Comparison of ENCODE assay signal across 17 mouse cellular contexts in genomic region chr3:87946541-87946860, GRCm38 (mm10). TPM values are rescaled to one million over a fixed set of nuclear protein-coding genes. Genes with fewer than 3 reads are reported as not detected.
DNase-seq lines count a peak whose midpoint lies in the region; ATAC-seq and TF ChIP-seq lines count a peak whose summit lies in the region.
"Had no signal": no experiment of that assay in that cellular context is flagged by ENCODE, and none has a peak within 500 bp of the region (broad histone marks: within the 10 kb centered on the region; RNA-seq: fewer than 3 reads in every experiment).

No protein-coding gene starts in this region.

- TF ChIP-seq POLR2A in myocyte (IDR thresholded peaks at IDR 0.05; ENCODE audit: insufficient read length, low read depth) = no peak

- peaks cover 15% of the 10 kb centered on the region for H3K36me3 ChIP-seq in heart, embryonic 13.5 days
- peaks cover 22% of the 10 kb centered on the region for H3K36me3 ChIP-seq in hindbrain, embryonic 13.5 days
- H3K36me3 ChIP-seq in myocyte (ENCODE audit: control insufficient read depth, insufficient read depth) = peaks cover 6% of the 10 kb centered on the region

- DNase-seq in heart, postnatal 4 days = no peak
- DNase-seq in retina, embryonic 14.5 days (ENCODE audit: low spot score) = peak; percentile 38
- DNase-seq in retina, postnatal 1 day = no peak
- no peak for DNase-seq in right cerebral cortex, postnatal 10 days (ENCODE audit: low spot score in 2 of 2)
- no peak for DNase-seq in lung, adult 18-20 months
- DNase-seq: adrenal gland, adult 8-10 months; cerebellum, postnatal 36 days; heart, adult 11 months had no signal

- H3K27me3 ChIP-seq in heart, embryonic 13.5 days (replicated peaks) = peaks cover 67% of the 10 kb centered on the region
- H3K27me3 ChIP-seq in hindbrain, embryonic 13.5 days = no peaks in the 10 kb centered on the region
- no peaks in the 10 kb centered on the region for H3K27me3 ChIP-seq in myocyte (ENCODE audit: control insufficient read depth, insufficient read depth, insufficient read length)
- H3K27me3 ChIP-seq: Patski had no signal

- no peak overlapping the region for H3ac ChIP-seq in myocyte (ENCODE audit: control insufficient read depth, insufficient read length)

- peaks cover 64% of the 10 kb centered on the region for H3K4me1 ChIP-seq in heart, embryonic 13.5 days
- H3K4me1 ChIP-seq in hindbrain, embryonic 13.5 days (replicated peaks) = peaks cover 69% of the 10 kb centered on the region

- H3K9ac ChIP-seq in heart, embryonic 13.5 days = 0 out of 2 replicates have a peak overlapping the region, but pooled peaks have one; percentile 3
- H3K9ac ChIP-seq in hindbrain, embryonic 13.5 days = peak overlapping the region; percentile 35; the same call in 1 of the 2 replicates
- H3K9ac ChIP-seq: liver, embryonic 15.5 days had no signal

- H3K27ac ChIP-seq in heart, embryonic 13.5 days (replicated peaks) = no peak overlapping the region
- H3K27ac ChIP-seq in hindbrain, embryonic 13.5 days = peak overlapping the region; percentile 55
- H3K27ac ChIP-seq: kidney, postnatal 0 days; liver, embryonic 15.5 days had no signal

- no peak for ATAC-seq in heart, embryonic 13.5 days (ENCODE audit: extremely low read depth, insufficient number of reproducible peaks, low FRiP score, low TSS enrichment)
- no peak for ATAC-seq in hindbrain, embryonic 13.5 days (ENCODE audit: low FRiP score)
- ATAC-seq: Patski had no signal

- H3K79me2 ChIP-seq in myocyte (ENCODE audit: control insufficient read depth, insufficient read depth) = no peaks in the 10 kb centered on the region

- H3K4me2 ChIP-seq in heart, embryonic 13.5 days = no peak overlapping the region; the same call in 1 of the 2 replicates
- H3K4me2 ChIP-seq in hindbrain, embryonic 13.5 days = no peak overlapping the region
- peak overlapping the region; percentile 38 for H3K4me2 ChIP-seq in myocyte (ENCODE audit: low read depth)
- H3K4me2 ChIP-seq: liver, embryonic 15.5 days had no signal

- 42% methylated on average over 1 of the region's 1 CpGs for WGBS in heart, embryonic 13.5 days
- WGBS in hindbrain, embryonic 13.5 days = 36% methylated on average over 1 of the region's 1 CpGs

- no peaks in the 10 kb centered on the region for H3K9me3 ChIP-seq in heart, embryonic 13.5 days
- no peaks in the 10 kb centered on the region for H3K9me3 ChIP-seq in hindbrain, embryonic 13.5 days
- H3K9me3 ChIP-seq: liver, embryonic 15.5 days had no signal

- no peak overlapping the region for H3K4me3 ChIP-seq in heart, embryonic 13.5 days
- H3K4me3 ChIP-seq in hindbrain, embryonic 13.5 days = no peak overlapping the region
- H3K4me3 ChIP-seq in myocyte = no peak overlapping the region
- H3K4me3 ChIP-seq: liver, embryonic 15.5 days had no signal

TF ChIP-seq in myocyte, 11 proteins besides CTCF, POLR2A, EP300 and RAD21:
- TF ChIP-seq MAX (IDR thresholded peaks at IDR 0.05; ENCODE audit: low read depth) (no peak), POLR2AphosphoS2 (IDR thresholded peaks at IDR 0.05; ENCODE audit: insufficient read length, low read depth) (no peak), TCF12 (IDR thresholded peaks at IDR 0.05; ENCODE audit: insufficient read depth, poor library complexity, severe bottlenecking) (no peak), E2F4 (IDR thresholded peaks at IDR 0.05; ENCODE audit: insufficient read depth) (no peak), CEBPB (IDR thresholded peaks at IDR 0.05; ENCODE audit: insufficient read depth, poor library complexity, severe bottlenecking) (no peak), SRF (IDR thresholded peaks at IDR 0.05; ENCODE audit: control insufficient read depth, insufficient read length, low read depth) (no peak), USF1 (IDR thresholded peaks at IDR 0.05; ENCODE audit: low read depth) (no peak), MYOG (IDR thresholded peaks at IDR 0.05; ENCODE audit: control insufficient read depth in 1 of 3, insufficient read depth in 1 of 3, insufficient read length in 2 of 3, low read depth in 2 of 3) (no peak), REST (IDR thresholded peaks at IDR 0.05; ENCODE audit: insufficient read depth, insufficient read length) (no peak), TCF3 (IDR thresholded peaks at IDR 0.05; ENCODE audit: insufficient read length, low read depth) (no peak), MYOD1 (IDR thresholded peaks at IDR 0.05; ENCODE audit: control insufficient read depth in 1 of 3, insufficient read length in 2 of 3, low read depth in 2 of 3) (no peak)
TF ChIP-seq in myocyte: peak in this region for 0.

RNA-seq across cellular contexts. Expression of gene Crabp2, which starts 2.0 kb away (rescaled TPM):
- 6.2 and 8.4 TPM in 2 replicates for polyA plus RNA-seq in heart, embryonic 13.5 days (2015; fragmentation: Nextera tagmentation; extraction: Ambion mirVana)
- 1 to 10 TPM in 1 of 2 experiments, under 1 TPM in 1; 0.91 to 1.0 TPM for total RNA-seq in heart, postnatal 4 days (2021)
- polyA plus RNA-seq in hindbrain, embryonic 13.5 days (2015; fragmentation: Nextera tagmentation; extraction: Ambion mirVana) = 145 and 148 TPM in 2 replicates
- 67.6 TPM for polyA plus RNA-seq in myocyte (2012; fragmentation: generic; extraction: Trizol)
- total RNA-seq: hematopoietic stem cell, adult 5-6 weeks; megakaryocyte progenitor cell, adult 5-6 weeks; neutrophil, adult 5-6 weeks had no signal

RNA-seq across cellular contexts. Expression of gene Rrnad1, which starts 16.0 kb away (rescaled TPM):
- 13.4 and 16.0 TPM in 2 replicates for polyA plus RNA-seq in heart, embryonic 13.5 days (2015; fragmentation: Nextera tagmentation; extraction: Ambion mirVana)
- 1 to 10 TPM; 7.7 to 8.9 TPM for total RNA-seq in heart, postnatal 4 days (2021)
- 19.3 and 20.7 TPM in 2 replicates for polyA plus RNA-seq in hindbrain, embryonic 13.5 days (2015; fragmentation: Nextera tagmentation; extraction: Ambion mirVana)
- polyA plus RNA-seq in myocyte (2012; fragmentation: generic; extraction: Trizol) = 7.0 TPM

RNA-seq across cellular contexts. Expression of gene Isg20l2, which starts 16.4 kb away (rescaled TPM):
- polyA plus RNA-seq in heart, embryonic 13.5 days (2015; fragmentation: Nextera tagmentation; extraction: Ambion mirVana) = 28.9 and 30.1 TPM in 2 replicates
- 10 to 100 TPM; 20.1 to 21.2 TPM for total RNA-seq in heart, postnatal 4 days (2021)
- polyA plus RNA-seq in hindbrain, embryonic 13.5 days (2015; fragmentation: Nextera tagmentation; extraction: Ambion mirVana) = 40.1 and 40.7 TPM in 2 replicates
- 19.4 TPM for polyA plus RNA-seq in myocyte (2012; fragmentation: generic; extraction: Trizol)

RNA-seq across cellular contexts. Expression of gene Nes, which starts 24.4 kb away (rescaled TPM):
- 18.7 and 18.9 TPM in 2 replicates for polyA plus RNA-seq in heart, embryonic 13.5 days (2015; fragmentation: Nextera tagmentation; extraction: Ambion mirVana)
- total RNA-seq in heart, postnatal 4 days (2021) = 10 to 100 TPM; 66.5 to 70.4 TPM
- 49.5 and 55.3 TPM in 2 replicates for polyA plus RNA-seq in hindbrain, embryonic 13.5 days (2015; fragmentation: Nextera tagmentation; extraction: Ambion mirVana)
- 268 TPM for polyA plus RNA-seq in myocyte (2012; fragmentation: generic; extraction: Trizol)

RNA-seq across cellular contexts. Expression of gene Mrpl24, which starts 27.2 kb away (rescaled TPM):
- polyA plus RNA-seq in heart, embryonic 13.5 days (2015; fragmentation: Nextera tagmentation; extraction: Ambion mirVana) = 55.0 and 57.2 TPM in 2 replicates
- 10 to 100 TPM; 68.2 to 68.9 TPM for total RNA-seq in heart, postnatal 4 days (2021)
- polyA plus RNA-seq in hindbrain, embryonic 13.5 days (2015; fragmentation: Nextera tagmentation; extraction: Ambion mirVana) = 63.9 and 70.1 TPM in 2 replicates
- polyA plus RNA-seq in myocyte (2012; fragmentation: generic; extraction: Trizol) = 114 TPM
